Mouse (Mus musculus): Measurements from ENCODE around the gene Slc9a5.

The Slc9a5 gene

GRCm38 (mm10) chr8:105326141-105326672, 22.4 kb upstream of the Slc9a5 start, which contains the start of the genes Lrrc29 and Tmem208:
Lrrc29 (minus strand) TSS chr8:105326278.
Tmem208 (plus strand) TSS chr8:105326354.
- DNase-seq (ENCODE audit: low read depth, low spot score) = peak; percentile 84

- DNase-seq (ENCODE audit: low read depth, low spot score) = no peak
Observed at GRCm38 (mm10) chr8:105326968-105327367, 21.7 kb upstream of the Slc9a5 start.

GRCm38 (mm10) chr8:105330325-105330724, 18.3 kb upstream of the Slc9a5 start:
- no peak for DNase-seq (ENCODE audit: low read depth, low spot score)

GRCm38 (mm10) chr8:105331469-105331868, 17.2 kb upstream of the Slc9a5 start:
- DNase-seq (ENCODE audit: low read depth, low spot score) = no peak

GRCm38 (mm10) chr8:105331931-105332330, 16.7 kb upstream of the Slc9a5 start:
- DNase-seq (ENCODE audit: low read depth, low spot score) = no peak

GRCm38 (mm10) chr8:105332523-105332922, 16.1 kb upstream of the Slc9a5 start:
- DNase-seq (ENCODE audit: low read depth, low spot score) = no peak

GRCm38 (mm10) chr8:105336373-105337130, 12.1 kb upstream of the Slc9a5 start:
- no peak for DNase-seq (ENCODE audit: low read depth, low spot score)

- DNase-seq (ENCODE audit: low read depth, low spot score) = no peak
Observed at GRCm38 (mm10) chr8:105338992-105339391, 9.7 kb upstream of the Slc9a5 start.

- DNase-seq (ENCODE audit: low read depth, low spot score) = no peak
Observed at GRCm38 (mm10) chr8:105339886-105340635, 8.6 kb upstream of the Slc9a5 start.

- DNase-seq (ENCODE audit: low read depth, low spot score) = no peak
Observed at GRCm38 (mm10) chr8:105341399-105341798, 7.2 kb upstream of the Slc9a5 start.

GRCm38 (mm10) chr8:105342768-105343167, 5.9 kb upstream of the Slc9a5 start:
- no peak for DNase-seq (ENCODE audit: low read depth, low spot score)

- DNase-seq (ENCODE audit: low read depth, low spot score) = no peak
Observed at GRCm38 (mm10) chr8:105343791-105344574, 4.7 kb upstream of the Slc9a5 start.

- no peak for DNase-seq (ENCODE audit: low read depth, low spot score)
Observed at GRCm38 (mm10) chr8:105345061-105345975, 3.3 kb upstream of the Slc9a5 start.

GRCm38 (mm10) chr8:105346611-105347427, 1.8 kb upstream of the Slc9a5 start:
- DNase-seq (ENCODE audit: low read depth, low spot score) = no peak

GRCm38 (mm10) chr8:105347428-105348221, 1.0 kb upstream of the Slc9a5 start, which contains the start of gene Fhod1:
Fhod1 (minus strand) TSS chr8:105347953.
- peak; percentile 89 for DNase-seq (ENCODE audit: low read depth, low spot score)

- peak; percentile 34 for DNase-seq (ENCODE audit: low read depth, low spot score)
Observed at GRCm38 (mm10) chr8:105349096-105349771, 591 bp downstream of the Slc9a5 start.

GRCm38 (mm10) chr8:105350186-105350585, 1.5 kb downstream of the Slc9a5 start:
- DNase-seq (ENCODE audit: low read depth, low spot score) = no peak

- DNase-seq (ENCODE audit: low read depth, low spot score) = no peak
Observed at GRCm38 (mm10) chr8:105353583-105354135, 5.0 kb downstream of the Slc9a5 start.
